Mouse (Mus musculus) hindbrain, embryonic 12.5 days (tissue): ENCODE data around the gene Pdzd2. TPM values are rescaled to one million over a fixed set of nuclear protein-coding genes. Genes with fewer than 3 reads are reported as not detected.

ENCODE experiments used
- ATAC-seq: fragments of 200-750 bp; cut with Nextera tagmentation; 2 replicates; pipeline ENCODE4 v1.8.0; 2017; ENCODE audit warnings: moderate TSS enrichment; ENCODE audit not compliant: low FRiP score
- H3K27ac ChIP-seq: fragments of 300-500 bp; sonication (generic); 2 replicates; pipeline ENCODE4 v1.5.1; 2016; ENCODE audit warnings: mild to moderate bottlenecking
- H3K27me3 ChIP-seq: fragments of 300-500 bp; sonication (generic); 2 replicates; pipeline ENCODE4 v1.6.1; 2016; ENCODE audit warnings: mild to moderate bottlenecking
- H3K36me3 ChIP-seq: fragments of 300-500 bp; sonication (generic); 2 replicates; pipeline ENCODE4 v1.6.1; 2016; ENCODE audit warnings: mild to moderate bottlenecking
- H3K4me1 ChIP-seq: fragments of 300-500 bp; sonication (generic); 2 replicates; pipeline ENCODE4 v1.6.1; 2016
- H3K4me2 ChIP-seq: fragments of 300-500 bp; sonication (generic); replicated peaks from 2 replicates; pipeline ENCODE4 v1.6.1; 2016; ENCODE audit warnings: mild to moderate bottlenecking
- H3K4me3 ChIP-seq: fragments of 300-500 bp; sonication (generic); 2 replicates; pipeline ENCODE4 v1.5.1; 2016; ENCODE audit warnings: mild to moderate bottlenecking
- H3K9ac ChIP-seq: fragments of 300-500 bp; sonication (generic); 2 replicates; pipeline ENCODE4 v1.6.1; 2016; ENCODE audit warnings: mild to moderate bottlenecking, moderate library complexity
- H3K9me3 ChIP-seq: fragments of 300-500 bp; sonication (generic); replicated peaks from 2 replicates; pipeline ENCODE4 v1.6.1; 2016; ENCODE audit warnings: mild to moderate bottlenecking
- WGBS: fragments of 180-500 bp; shearing (Covaris S2); methylation state at CpG from one replicate; pipeline ENCODE4 v1.1.7; 2016; 5-methylcytosine and 5-hydroxymethylcytosine counted together
- polyA plus RNA-seq: library from polyadenylated mRNA; unstranded; fragments of >200 nt; fragmentation: Nextera tagmentation; extraction: Ambion mirVana; gene quantifications from 2 replicates; pipeline ENCODE4 v1.2.1, GENCODE M21; 2016

Gene Pdzd2
- polyA plus RNA-seq, 1 experiment from 2014 or later = 8.7 TPM

- 50% methylated on average over 15 of the region's 15 CpGs for WGBS
- peak; percentile 85 for ATAC-seq
Observed at GRCm38 (mm10) chr15:12388726-12389489, 350.8 kb downstream of the Pdzd2 start.

GRCm38 (mm10) chr15:12384679-12385078 lies 355.0 kb downstream of the Pdzd2 start:
- Histone ChIP-seq H3K27me3 (no peaks in the 10 kb centered on the region), H3K9me3 (no peaks in the 10 kb centered on the region), H3K4me1 (peaks cover 14% of the 10 kb centered on the region), H3K4me2 (no peak overlapping the region), H3K9ac (no peak overlapping the region), H3K27ac (no peak overlapping the region), H3K4me3 (no peak overlapping the region), H3K36me3 (no peaks in the 10 kb centered on the region)
- ATAC-seq = no peak
- 86% methylated on average over 12 of the region's 13 CpGs for WGBS

More at GRCm38 (mm10) chr15:12388726-12389489, 350.8 kb downstream of the Pdzd2 start:
- Histone ChIP-seq H3K4me1 (peaks cover 14% of the 10 kb centered on the region), H3K4me2 (no peak overlapping the region; the same call in 1 of the 2 replicates), H3K9me3 (no peaks in the 10 kb centered on the region), H3K4me3 (no peak overlapping the region), H3K27me3 (no peaks in the 10 kb centered on the region), H3K9ac (no peak overlapping the region), H3K36me3 (no peaks in the 10 kb centered on the region), H3K27ac (peak overlapping the region; percentile 44; the same call in 1 of the 2 replicates)

DNA sequence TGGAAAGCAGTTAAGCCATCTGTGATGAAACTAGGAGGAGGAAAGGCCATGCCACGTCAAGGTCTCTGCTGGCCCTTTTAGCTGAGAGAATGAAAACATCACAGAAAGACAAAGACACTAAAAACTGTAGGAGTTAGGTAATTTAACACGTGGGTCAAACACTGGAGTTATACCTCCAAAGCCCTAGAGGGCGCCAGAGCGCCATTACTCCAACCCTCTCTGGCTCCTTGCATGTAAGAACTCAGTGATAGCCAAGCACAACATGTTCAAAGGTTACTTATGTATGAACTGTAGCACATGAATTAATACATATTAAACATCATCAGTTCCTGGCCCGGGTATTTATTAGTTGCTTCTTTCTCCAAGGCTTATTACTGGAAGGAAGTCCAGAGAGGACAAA lies 359.2 kb downstream of the Pdzd2 start:
- no peak overlapping the region for H3K4me2 ChIP-seq
- ATAC-seq = no peak
- WGBS = 60% methylated on average over 5 of the region's 5 CpGs
- no peak overlapping the region for H3K4me3 ChIP-seq
- no peaks in the 10 kb centered on the region for H3K36me3 ChIP-seq
- H3K9me3 ChIP-seq = no peaks in the 10 kb centered on the region
- H3K27me3 ChIP-seq = no peaks in the 10 kb centered on the region
- H3K27ac ChIP-seq = no peak overlapping the region
- peaks cover 11% of the 10 kb centered on the region for H3K4me1 ChIP-seq
- no peak overlapping the region for H3K9ac ChIP-seq

DNA sequence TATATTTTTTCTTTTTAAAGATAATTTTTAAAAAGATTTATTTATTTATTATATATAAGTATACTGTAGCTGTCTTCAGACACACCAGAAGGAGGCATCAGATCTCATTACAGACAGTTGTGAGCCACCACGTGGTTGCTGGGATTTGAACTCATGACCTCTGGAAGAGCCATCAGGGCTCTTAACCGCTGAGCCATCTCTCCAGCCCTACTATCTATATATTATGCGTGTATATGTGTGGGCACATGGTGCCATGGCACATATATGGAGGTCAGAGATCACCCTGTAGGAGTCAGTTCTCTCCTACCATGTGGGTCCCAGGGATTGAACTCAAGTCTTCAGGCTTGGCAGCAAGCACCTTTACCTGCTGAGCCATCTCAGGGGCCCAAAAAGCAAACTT lies 359.7 kb downstream of the Pdzd2 start:
- 85% methylated on average over 3 of the region's 3 CpGs for WGBS
- H3K4me1 ChIP-seq = peaks cover 8% of the 10 kb centered on the region
- no peak overlapping the region for H3K4me3 ChIP-seq
- no peak overlapping the region for H3K27ac ChIP-seq
- no peak for ATAC-seq
- no peaks in the 10 kb centered on the region for H3K36me3 ChIP-seq
- H3K9me3 ChIP-seq = no peaks in the 10 kb centered on the region
- H3K27me3 ChIP-seq = no peaks in the 10 kb centered on the region
- H3K4me2 ChIP-seq = no peak overlapping the region
- H3K9ac ChIP-seq = no peak overlapping the region

- WGBS = 78% methylated on average over 10 of the region's 10 CpGs
- no peaks in the 10 kb centered on the region for H3K9me3 ChIP-seq
Observed at GRCm38 (mm10) chr15:12377800-12378199, 361.9 kb downstream of the Pdzd2 start.

GRCm38 (mm10) chr15:12376491-12377069 lies 363.1 kb downstream of the Pdzd2 start:
- Histone ChIP-seq H3K9me3 (no peaks in the 10 kb centered on the region), H3K9ac (no peak overlapping the region), H3K36me3 (no peaks in the 10 kb centered on the region), H3K27ac (no peak overlapping the region), H3K4me3 (no peak overlapping the region), H3K4me1 (peaks cover 8% of the 10 kb centered on the region), H3K27me3 (peaks cover 7% of the 10 kb centered on the region; the same call in 1 of the 2 replicates), H3K4me2 (no peak overlapping the region)
- no peak for ATAC-seq
- 39% methylated on average over 13 of the region's 13 CpGs for WGBS

More at GRCm38 (mm10) chr15:12377800-12378199, 361.9 kb downstream of the Pdzd2 start:
- peaks cover 8% of the 10 kb centered on the region for H3K4me1 ChIP-seq
- H3K9ac ChIP-seq = no peak overlapping the region
- no peak overlapping the region for H3K4me2 ChIP-seq
- peaks cover 7% of the 10 kb centered on the region; the same call in 1 of the 2 replicates for H3K27me3 ChIP-seq
- no peak for ATAC-seq
- no peaks in the 10 kb centered on the region for H3K36me3 ChIP-seq
- H3K4me3 ChIP-seq = no peak overlapping the region
- H3K27ac ChIP-seq = no peak overlapping the region

DNA sequence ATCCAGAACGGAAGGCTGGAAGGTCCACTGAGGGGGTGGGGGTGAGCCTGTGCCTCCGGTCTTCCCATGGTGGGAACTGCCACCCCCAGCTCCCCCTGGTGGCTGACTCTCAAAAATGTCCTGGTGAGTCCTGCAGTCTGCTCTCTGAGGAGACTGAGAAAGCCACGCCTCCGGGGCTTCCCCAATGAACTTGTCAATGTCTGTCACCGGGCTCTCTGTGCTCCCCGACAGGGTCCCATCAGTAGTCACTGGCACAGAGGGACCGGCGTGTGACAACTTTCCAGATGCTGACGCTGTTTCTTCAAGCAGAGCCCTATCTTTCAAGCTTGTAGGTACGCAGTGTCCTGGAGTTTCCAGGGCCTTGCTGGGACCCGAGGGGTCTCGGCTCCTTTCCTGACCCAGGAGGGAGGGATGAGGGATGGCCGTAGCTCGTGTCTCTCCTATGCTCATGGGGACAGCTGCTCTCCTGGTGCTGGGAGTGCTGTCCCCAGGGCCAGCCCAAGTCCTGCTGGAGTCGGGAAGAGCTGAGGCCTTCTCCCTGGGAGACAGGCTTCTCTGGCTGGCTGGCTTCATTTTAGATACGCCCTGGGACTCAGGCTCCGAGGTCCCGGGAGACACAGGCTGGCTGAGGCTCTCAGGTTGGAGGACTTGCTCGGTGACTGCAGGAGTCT lies 363.9 kb downstream of the Pdzd2 start:
- Histone ChIP-seq H3K4me3 (peak overlapping the region; percentile 27), H3K9me3 (no peaks in the 10 kb centered on the region), H3K4me2 (peak overlapping the region; percentile 51), H3K36me3 (no peaks in the 10 kb centered on the region), H3K9ac (peak overlapping the region; percentile 46), H3K4me1 (peaks cover 8% of the 10 kb centered on the region), H3K27me3 (peaks cover 7% of the 10 kb centered on the region; the same call in 1 of the 2 replicates), H3K27ac (no peak overlapping the region)
- peak; percentile 76 for ATAC-seq
- WGBS = 4% methylated on average over 19 of the region's 19 CpGs

GRCm38 (mm10) chr15:12374916-12375315 lies 364.8 kb downstream of the Pdzd2 start:
- no peak overlapping the region for H3K27ac ChIP-seq
- no peak overlapping the region for H3K9ac ChIP-seq
- 59% methylated on average over 18 of the region's 18 CpGs for WGBS
- H3K27me3 ChIP-seq = peaks cover 7% of the 10 kb centered on the region; the same call in 1 of the 2 replicates
- no peaks in the 10 kb centered on the region for H3K9me3 ChIP-seq
- no peaks in the 10 kb centered on the region for H3K36me3 ChIP-seq
- peak overlapping the region; percentile 51 for H3K4me2 ChIP-seq
- H3K4me3 ChIP-seq = peak overlapping the region; percentile 27; the same call in 1 of the 2 replicates
- ATAC-seq = no peak
- peaks cover 8% of the 10 kb centered on the region for H3K4me1 ChIP-seq

GRCm38 (mm10) chr15:12373918-12374317 lies 365.8 kb downstream of the Pdzd2 start:
- Histone ChIP-seq H3K27me3 (peaks cover 7% of the 10 kb centered on the region; the same call in 1 of the 2 replicates), H3K4me3 (no peak overlapping the region), H3K27ac (no peak overlapping the region), H3K4me2 (no peak overlapping the region), H3K4me1 (peaks cover 8% of the 10 kb centered on the region), H3K9me3 (no peaks in the 10 kb centered on the region), H3K36me3 (no peaks in the 10 kb centered on the region), H3K9ac (no peak overlapping the region)
- 81% methylated on average over 6 of the region's 6 CpGs for WGBS
- ATAC-seq = no peak

DNA sequence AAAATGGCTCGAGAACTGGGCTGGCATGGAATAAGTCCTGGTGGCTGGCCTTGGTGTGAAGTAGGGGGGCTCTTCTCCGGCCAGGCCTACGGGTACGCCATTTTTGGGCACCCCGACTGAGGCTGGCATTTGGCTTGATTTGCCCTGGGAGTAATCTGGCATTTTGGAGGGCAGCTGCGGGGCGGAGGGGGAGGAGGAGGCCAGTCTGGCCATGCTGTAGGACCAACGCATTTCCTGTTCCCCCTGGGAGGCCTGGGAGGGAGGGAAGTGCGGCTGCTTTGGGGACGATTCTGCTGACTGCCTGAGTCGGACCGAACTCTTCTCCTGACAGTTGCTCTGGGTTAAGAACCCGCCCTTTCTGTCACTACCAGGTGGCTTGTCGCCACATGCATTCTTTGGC lies 366.2 kb downstream of the Pdzd2 start:
- H3K27me3 ChIP-seq = peaks cover 7% of the 10 kb centered on the region; the same call in 1 of the 2 replicates
- no peak overlapping the region for H3K27ac ChIP-seq
- no peak for ATAC-seq
- H3K4me2 ChIP-seq = no peak overlapping the region
- no peaks in the 10 kb centered on the region for H3K36me3 ChIP-seq
- 74% methylated on average over 13 of the region's 14 CpGs for WGBS
- H3K4me3 ChIP-seq = no peak overlapping the region
- no peaks in the 10 kb centered on the region for H3K9me3 ChIP-seq
- H3K4me1 ChIP-seq = peaks cover 8% of the 10 kb centered on the region
- no peak overlapping the region for H3K9ac ChIP-seq

DNA sequence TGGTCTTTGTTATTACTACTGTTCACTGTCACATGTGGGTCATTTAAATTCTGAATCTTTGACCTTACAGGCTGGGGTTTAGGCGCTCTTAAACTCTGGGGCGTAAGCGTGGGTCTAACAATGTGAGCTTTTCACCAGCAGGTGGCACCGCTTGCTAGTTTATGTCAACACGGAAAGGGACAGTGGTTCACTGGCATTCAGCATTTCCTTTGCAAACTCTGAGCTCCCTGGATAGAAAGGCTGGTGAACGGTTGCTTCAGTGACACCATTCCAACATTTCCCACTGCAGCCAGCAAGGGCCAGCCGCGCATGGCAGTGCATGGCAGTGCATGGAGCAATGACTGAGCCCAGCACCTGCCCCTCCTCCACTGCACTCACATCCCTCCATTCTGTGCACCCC lies 368.5 kb downstream of the Pdzd2 start:
- Histone ChIP-seq H3K9me3 (no peaks in the 10 kb centered on the region), H3K36me3 (no peaks in the 10 kb centered on the region), H3K27ac (no peak overlapping the region), H3K9ac (no peak overlapping the region), H3K27me3 (peaks cover 7% of the 10 kb centered on the region; the same call in 1 of the 2 replicates), H3K4me1 (peaks cover 22% of the 10 kb centered on the region), H3K4me3 (no peak overlapping the region), H3K4me2 (no peak overlapping the region)
- WGBS = 5% methylated on average over 8 of the region's 8 CpGs
- peak; percentile 37; the same call in 1 of the 2 replicates for ATAC-seq

DNA sequence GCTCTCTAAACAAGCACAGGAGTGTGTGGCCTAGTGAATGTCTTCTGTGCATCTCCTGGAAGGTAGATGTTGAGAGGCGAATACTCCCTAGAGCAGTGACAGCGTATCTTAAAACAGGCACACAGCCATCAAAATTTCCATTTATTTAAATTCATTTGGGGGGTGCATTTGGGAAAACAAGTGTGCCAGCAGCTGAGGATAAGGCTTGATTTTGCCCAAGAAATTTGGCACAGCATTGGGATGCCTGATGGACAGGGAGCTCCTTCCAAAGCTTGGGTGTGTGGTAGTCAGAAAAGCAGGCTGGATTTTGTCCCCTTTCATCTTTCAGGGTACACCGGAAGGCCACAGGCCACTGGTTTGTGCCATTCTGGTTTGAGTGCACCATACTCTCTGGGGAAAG lies 369.6 kb downstream of the Pdzd2 start:
- Histone ChIP-seq H3K9me3 (no peaks in the 10 kb centered on the region), H3K9ac (no peak overlapping the region), H3K36me3 (no peaks in the 10 kb centered on the region), H3K4me3 (no peak overlapping the region), H3K4me2 (no peak overlapping the region), H3K27me3 (peaks cover 7% of the 10 kb centered on the region; the same call in 1 of the 2 replicates), H3K27ac (no peak overlapping the region), H3K4me1 (peaks cover 25% of the 10 kb centered on the region)
- WGBS = 97% methylated on average over 3 of the region's 3 CpGs
- ATAC-seq = no peak
